Mouse (Mus musculus) liver, adult 2 months (tissue): ENCODE results near the gene Acad9.

Source experiments
- CTCF ChIP-seq: fragments of 200-500 bp; IDR thresholded peaks from 2 replicates; pipeline ENCODE4 v1.5.1; 2011; ENCODE audit warnings: low read depth, low read length, control low read depth
- POLR2A ChIP-seq: fragments of 200-500 bp; IDR thresholded peaks from 2 replicates; pipeline ENCODE4 v1.6.1; 2011; ENCODE audit warnings: low read length, control low read depth; ENCODE audit not compliant: insufficient read depth; ENCODE audit errors: extremely low read depth

DNA sequence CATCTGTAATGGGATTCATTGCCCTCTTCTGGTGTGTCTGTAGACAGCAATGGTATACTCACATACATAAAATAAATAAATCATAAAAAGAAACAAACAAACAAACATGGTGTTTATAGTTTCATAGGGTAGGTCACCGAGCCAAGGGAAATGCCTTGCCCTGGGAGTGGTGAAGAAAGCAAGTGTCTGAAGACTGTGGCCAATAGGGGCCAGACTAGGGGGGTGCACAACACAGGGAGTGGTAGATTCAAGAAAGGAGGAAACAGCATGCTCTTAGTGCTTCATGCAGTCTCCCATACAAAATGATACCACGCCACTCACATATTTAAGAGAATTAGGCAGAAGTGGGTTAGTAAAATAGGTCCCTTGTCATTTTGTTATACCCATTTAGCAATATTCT, 613 bp upstream of the Acad9 start:
- no peak for TF ChIP-seq CTCF
- TF ChIP-seq POLR2A: no peak
